ENCODE assay signal across 8 mouse cellular contexts in the genomic region with DNA sequence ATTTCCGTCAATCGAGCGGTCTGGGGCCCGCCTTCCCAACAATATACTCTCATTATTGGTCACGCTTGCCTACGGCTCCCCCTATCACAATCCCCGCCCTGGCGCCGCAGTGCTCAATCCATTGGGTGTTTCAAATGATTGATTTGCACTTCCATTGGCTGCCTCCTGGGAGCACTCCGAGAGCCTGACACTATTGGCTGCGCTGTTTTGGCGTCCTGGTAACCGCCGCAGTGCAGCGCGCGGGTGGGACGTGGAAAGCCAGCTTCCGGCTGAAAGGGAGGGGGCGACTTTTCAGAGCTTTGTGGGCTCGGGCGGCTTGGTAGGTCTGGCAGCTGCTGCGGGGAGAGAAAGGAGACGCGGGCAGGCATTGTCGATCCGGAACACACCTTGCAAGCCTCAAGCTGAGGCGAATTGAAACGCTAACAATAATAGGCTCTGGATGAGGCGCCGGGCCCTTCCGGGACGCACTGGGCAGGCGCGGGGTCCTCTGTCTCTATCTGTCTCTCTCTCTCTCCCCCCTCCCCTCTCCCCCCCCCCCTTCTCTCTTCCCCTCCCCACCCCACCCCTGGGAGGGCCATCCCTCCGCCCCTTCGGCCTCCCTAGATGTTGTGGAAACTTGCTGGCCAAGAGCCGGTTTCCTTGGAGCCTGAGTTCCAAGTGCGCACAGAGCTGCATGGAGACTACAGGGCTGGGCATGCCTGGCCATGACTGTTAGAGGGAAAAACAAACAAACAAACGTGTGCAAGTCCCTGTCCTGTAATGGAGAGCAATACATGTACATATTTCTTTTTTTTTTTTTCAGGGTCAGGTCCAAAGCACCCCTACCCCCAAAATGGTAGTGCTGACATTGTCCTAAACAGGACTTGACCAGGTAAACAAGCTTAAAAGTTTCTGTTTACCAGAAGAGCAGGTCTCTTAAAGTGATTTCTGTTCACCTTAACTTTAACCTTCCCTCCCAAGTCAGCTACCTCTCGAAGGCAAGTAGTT. TPM values are rescaled to one million over a fixed set of nuclear protein-coding genes. Genes with fewer than 3 reads are reported as not detected.
DNase-seq lines count a peak whose midpoint lies in the region; ATAC-seq lines count a peak whose summit lies in the region.

No protein-coding gene starts in this region.

- H3K4me3 ChIP-seq in hindbrain, embryonic 15.5 days, result peak overlapping the region; percentile 72

- H3K9me3 ChIP-seq in hindbrain, embryonic 15.5 days, result no peaks in the 10 kb centered on the region

- peak overlapping the region; percentile 62 for H3K9ac ChIP-seq in hindbrain, embryonic 15.5 days

- peaks cover 24% of the 10 kb centered on the region for H3K4me1 ChIP-seq in hindbrain, embryonic 15.5 days (replicated peaks)

- 2% methylated on average over 40 of the region's 41 CpGs for WGBS in hindbrain, embryonic 15.5 days

- peak; percentile 100 for DNase-seq in ZHBTc4 (ENCODE audit: low read depth, low spot score)
- peak; percentile 99 for DNase-seq in gastrocnemius, adult 18-20 months (ENCODE audit: low spot score)
- DNase-seq in layer of hippocampus, postnatal 36 days, result peak; percentile 98 to 99
- DNase-seq in lung, postnatal 25 days (ENCODE audit: low spot score), result peak; percentile 100
- peak; percentile 99 for DNase-seq in retina, adult 2 months (ENCODE audit: low read depth, low spot score)
- peak; percentile 96 to 99 for DNase-seq in thymus, postnatal 36 days

- peak overlapping the region; percentile 54 for H3K4me2 ChIP-seq in hindbrain, embryonic 15.5 days

- peak overlapping the region; percentile 99 for H3K27ac ChIP-seq in hindbrain, embryonic 15.5 days (replicated peaks)

- H3K27me3 ChIP-seq in hindbrain, embryonic 15.5 days, result no peaks in the 10 kb centered on the region

- peak; percentile 70 for ATAC-seq in common myeloid progenitor, adult 5-6 weeks (replicated peaks; ENCODE audit: low read depth, poor library complexity, severe bottlenecking)
- peak; percentile 98 for ATAC-seq in hindbrain, embryonic 15.5 days (ENCODE audit: low FRiP score, low read depth)

- peaks cover 5% of the 10 kb centered on the region for H3K36me3 ChIP-seq in hindbrain, embryonic 15.5 days

RNA-seq across cellular contexts. Expression of a gene that starts 0.6 kb away (rescaled TPM):
- total RNA-seq in common myeloid progenitor, adult 5-6 weeks (2017), result 486 and 513 TPM in 2 replicates
- total RNA-seq in gastrocnemius, adult 18-20 months (2021), result 100 to 1,000 TPM; 224 to 228 TPM
- polyA plus RNA-seq in hindbrain, embryonic 15.5 days (2015; fragmentation: Nextera tagmentation; extraction: Ambion mirVana), result 444 and 468 TPM in 2 replicates
- 100 to 1,000 TPM; 309 to 323 TPM for total RNA-seq in layer of hippocampus, postnatal 36 days (2021)

RNA-seq across cellular contexts. Expression of a gene that starts 6.5 kb away (rescaled TPM):
- not detected in 2 replicates for total RNA-seq in common myeloid progenitor, adult 5-6 weeks (2017)
- not detected for total RNA-seq in gastrocnemius, adult 18-20 months (2021)
- 0.70 and 0.72 TPM in 2 replicates for polyA plus RNA-seq in hindbrain, embryonic 15.5 days (2015; fragmentation: Nextera tagmentation; extraction: Ambion mirVana)
- total RNA-seq in layer of hippocampus, postnatal 36 days (2021), result not detected

RNA-seq across cellular contexts. Expression of a gene that starts 9.1 kb away (rescaled TPM):
- total RNA-seq in common myeloid progenitor, adult 5-6 weeks (2017), result not detected in 2 replicates
- total RNA-seq in gastrocnemius, adult 18-20 months (2021), result not detected
- polyA plus RNA-seq in hindbrain, embryonic 15.5 days (2015; fragmentation: Nextera tagmentation; extraction: Ambion mirVana), result not detected in 2 replicates
- not detected for total RNA-seq in layer of hippocampus, postnatal 36 days (2021)

RNA-seq across cellular contexts. Expression of a gene that starts 10.6 kb away (rescaled TPM):
- total RNA-seq in common myeloid progenitor, adult 5-6 weeks (2017), result not detected in 2 replicates
- not detected for total RNA-seq in gastrocnemius, adult 18-20 months (2021)
- not detected in 2 replicates for polyA plus RNA-seq in hindbrain, embryonic 15.5 days (2015; fragmentation: Nextera tagmentation; extraction: Ambion mirVana)
- total RNA-seq in layer of hippocampus, postnatal 36 days (2021), result not detected

RNA-seq across cellular contexts. Expression of a gene that starts 11.5 kb away (rescaled TPM):
- not detected in 2 replicates for total RNA-seq in common myeloid progenitor, adult 5-6 weeks (2017)
- total RNA-seq in gastrocnemius, adult 18-20 months (2021), result not detected
- not detected in 2 replicates for polyA plus RNA-seq in hindbrain, embryonic 15.5 days (2015; fragmentation: Nextera tagmentation; extraction: Ambion mirVana)
- not detected for total RNA-seq in layer of hippocampus, postnatal 36 days (2021)

Comparison
In these comparisons a context has a peak if more than half of its experiments do, and no peak if none do; other contexts are left out.
1. Peak in every context shown above with its lines: DNase-seq, ATAC-seq, H3K4me3 ChIP-seq and H3K27ac ChIP-seq.